Mouse (Mus musculus) liver (tissue): Measurements from ENCODE around the gene Samd4.

Experiments used
- DNase-seq: peaks from one replicate; pipeline ENCODE4 v3.0.0-alpha.2; 2020; ENCODE audit warnings: mixed read lengths

The Samd4 gene

DNA sequence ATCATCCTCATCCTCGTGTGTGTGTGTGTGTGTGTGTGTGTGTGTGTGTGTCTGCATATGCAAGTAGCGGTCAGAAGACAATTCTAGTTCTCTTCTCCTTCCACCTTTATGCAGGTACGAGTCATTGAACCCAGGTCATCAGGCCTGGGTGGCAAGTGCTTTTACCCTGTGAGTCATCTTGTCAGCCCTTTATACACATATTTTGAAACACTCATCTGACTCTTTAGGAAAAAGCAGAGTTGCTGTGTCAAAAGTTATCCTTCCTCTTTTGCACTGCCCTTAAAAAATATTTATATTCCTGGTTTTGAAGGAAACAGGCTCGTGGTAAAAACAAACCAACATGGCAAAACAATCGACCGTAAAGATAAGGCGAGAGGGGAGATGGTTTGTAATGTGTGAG lies 29.8 kb downstream of the Samd4 start:
- DNase-seq = no peak

GRCm38 (mm10) chr14:46914356-46914755 lies 31.7 kb downstream of the Samd4 start:
- DNase-seq = no peak

- no peak for DNase-seq
Observed at GRCm38 (mm10) chr14:46915555-46915954, 32.9 kb downstream of the Samd4 start.

GRCm38 (mm10) chr14:46916581-46916980 lies 33.9 kb downstream of the Samd4 start:
- no peak for DNase-seq

- DNase-seq = no peak
Observed at GRCm38 (mm10) chr14:46917136-46917535, 34.5 kb downstream of the Samd4 start.

DNA sequence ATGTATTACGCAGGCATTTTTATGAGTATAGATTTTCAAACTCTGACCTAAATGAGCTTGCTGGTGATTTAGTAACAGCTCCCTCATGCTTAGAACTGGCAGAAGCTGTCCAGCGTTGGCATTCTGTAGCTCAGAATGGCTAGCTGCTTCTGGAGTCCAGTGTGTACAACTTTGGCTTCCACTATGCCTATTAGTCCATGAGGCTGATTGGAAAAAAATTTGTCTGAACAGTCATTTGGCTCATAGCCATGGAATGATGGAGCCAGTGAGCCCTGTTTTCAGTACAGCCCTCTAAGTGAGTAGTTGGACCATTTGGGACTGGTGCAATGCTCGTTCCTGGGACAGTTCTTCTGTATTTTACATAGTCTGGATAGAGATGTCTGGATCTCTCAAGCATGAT lies 34.9 kb downstream of the Samd4 start:
- DNase-seq = no peak

DNA sequence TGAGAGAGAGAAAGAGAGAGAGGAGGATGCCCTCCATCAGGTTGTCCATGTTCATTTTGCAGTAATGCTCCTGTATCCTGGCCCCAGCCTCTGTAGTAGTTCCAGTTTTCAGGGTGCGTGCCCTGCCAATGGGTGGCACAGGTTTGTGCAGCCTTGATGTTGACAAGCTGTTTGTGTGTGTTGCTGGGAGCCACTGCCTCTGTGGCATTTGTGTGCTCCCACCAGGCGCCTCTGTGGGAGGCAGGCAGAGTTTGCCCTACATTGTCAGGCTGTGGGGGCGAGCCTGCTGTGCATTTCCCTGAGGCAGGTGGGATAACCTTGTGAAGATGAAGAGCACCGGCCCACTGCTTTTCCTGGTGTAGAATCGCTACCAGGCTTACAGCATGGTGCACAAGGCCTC lies 37.8 kb downstream of the Samd4 start:
- no peak for DNase-seq

GRCm38 (mm10) chr14:46921178-46921975 lies 38.7 kb downstream of the Samd4 start:
- DNase-seq = no peak

DNA sequence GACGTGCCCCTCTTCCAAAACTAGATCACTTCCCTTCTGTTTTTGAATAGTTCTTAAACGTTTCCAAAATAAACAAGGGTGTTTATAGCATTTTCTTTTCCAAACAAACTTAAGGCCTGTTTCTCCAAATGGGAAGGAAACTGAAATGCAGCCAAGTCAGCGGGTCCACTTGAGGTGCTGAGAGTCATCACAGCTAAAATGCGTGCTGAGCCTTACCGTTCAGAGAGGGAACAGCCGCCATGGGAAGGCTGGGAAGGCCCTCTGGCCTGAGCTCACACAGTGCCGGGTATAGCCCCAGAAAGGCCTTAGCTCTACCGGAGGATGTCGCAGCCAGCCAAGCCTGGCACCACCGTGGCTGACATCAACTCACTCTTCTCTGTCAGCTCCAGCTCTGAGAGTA lies 41.3 kb downstream of the Samd4 start:
- DNase-seq = no peak

DNA sequence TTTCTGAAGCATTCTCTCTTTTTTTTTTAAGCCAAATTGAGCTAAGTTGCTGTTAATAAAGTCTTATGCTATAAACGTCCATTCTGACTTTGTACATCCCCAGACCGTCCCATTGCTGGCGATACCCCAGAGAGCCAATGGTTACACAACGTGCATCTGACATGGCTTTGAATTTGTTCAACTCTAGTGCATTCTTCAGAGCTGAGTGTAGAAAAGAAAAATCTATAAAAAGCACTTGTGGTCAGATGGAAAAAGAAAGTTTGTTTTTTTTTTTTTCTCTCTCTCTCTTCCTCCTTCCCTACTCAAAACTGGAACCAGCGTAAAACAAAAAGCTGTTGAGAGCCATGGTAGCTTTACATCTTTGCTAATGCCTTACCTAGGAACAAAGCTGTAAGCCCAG lies 41.8 kb downstream of the Samd4 start:
- no peak for DNase-seq

GRCm38 (mm10) chr14:46928556-46928955 lies 45.9 kb downstream of the Samd4 start:
- no peak for DNase-seq

DNA sequence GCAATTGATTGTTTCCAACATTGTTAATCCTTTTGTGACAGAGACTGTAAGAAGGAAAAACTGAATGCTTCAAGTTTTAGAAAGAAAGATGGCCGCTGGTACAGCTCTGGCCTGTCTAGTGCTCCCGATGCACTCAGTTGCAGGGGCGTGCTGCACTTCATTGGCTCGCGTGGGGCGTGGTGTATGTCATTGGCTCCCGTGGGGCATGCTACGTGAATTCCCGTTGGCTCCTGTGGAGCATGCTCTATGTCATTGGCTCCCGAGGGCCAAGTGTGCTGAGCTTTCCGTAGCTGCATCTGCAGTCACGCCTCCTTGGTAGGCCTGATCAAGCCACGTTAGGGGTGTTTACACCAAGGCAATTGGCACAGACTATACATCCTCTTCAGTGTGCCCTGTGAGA lies 49.5 kb downstream of the Samd4 start:
- DNase-seq = no peak

DNA sequence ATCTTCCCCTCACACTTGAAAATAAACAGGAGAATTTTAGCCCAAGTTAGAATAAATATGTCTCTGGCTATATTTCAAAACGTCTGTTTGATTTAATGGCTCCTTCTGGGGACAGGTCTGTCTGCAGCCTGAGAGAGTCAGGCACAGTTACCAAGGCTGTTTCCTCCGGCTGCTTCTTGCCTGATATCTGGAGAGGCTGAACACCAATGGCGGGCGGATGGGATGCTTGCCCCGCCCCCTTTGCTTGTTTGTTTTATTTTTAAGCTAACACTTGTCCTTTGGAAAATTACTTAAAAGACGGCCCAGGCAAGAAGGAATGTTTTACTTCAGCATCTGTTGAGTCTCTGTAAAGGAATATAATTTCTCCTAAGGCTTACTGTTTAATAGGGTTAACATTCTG lies 50.1 kb downstream of the Samd4 start:
- DNase-seq = no peak

DNA sequence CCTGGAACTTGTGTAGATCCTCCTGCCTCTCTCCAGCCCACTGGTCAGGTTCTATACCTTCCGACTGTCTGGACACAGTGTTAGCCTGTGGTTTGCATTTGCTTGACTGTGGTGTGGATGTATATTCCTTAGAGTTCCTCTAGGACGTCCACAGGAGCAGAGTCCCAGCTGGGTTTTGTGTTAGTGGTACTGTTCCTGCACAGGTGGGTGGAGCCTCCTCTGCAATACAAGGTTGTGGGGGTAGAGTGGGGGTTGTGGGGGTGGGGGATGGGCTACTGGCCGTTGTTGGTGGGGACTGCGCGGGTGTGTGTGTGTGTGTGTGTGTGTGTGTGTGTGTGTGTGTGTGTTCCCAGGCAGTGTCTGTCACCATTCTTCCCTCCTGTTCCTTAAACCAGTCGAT lies 58.4 kb downstream of the Samd4 start:
- DNase-seq = no peak

GRCm38 (mm10) chr14:46941896-46942812 lies 59.5 kb downstream of the Samd4 start:
- DNase-seq = peak; percentile 29

DNA sequence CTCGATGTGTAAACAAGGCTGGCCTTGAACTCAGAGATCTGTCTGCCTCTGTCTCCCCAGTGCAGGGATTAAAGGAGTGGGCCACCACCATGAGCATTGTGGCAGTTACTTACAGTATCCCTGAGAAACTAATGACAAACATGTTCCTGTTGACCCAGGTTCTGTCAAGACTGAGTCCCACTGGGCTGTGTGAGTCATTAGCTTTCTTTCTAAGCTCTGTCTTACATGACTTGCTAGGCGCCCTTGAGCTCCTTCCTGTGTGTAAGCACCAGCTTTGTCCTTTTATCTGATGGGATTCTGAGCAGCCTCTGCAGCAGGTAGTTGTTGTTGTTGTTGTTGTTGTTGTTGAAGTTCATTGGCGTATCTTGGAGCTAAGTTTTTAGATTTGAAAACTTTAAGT lies 61.8 kb downstream of the Samd4 start:
- no peak for DNase-seq

DNA sequence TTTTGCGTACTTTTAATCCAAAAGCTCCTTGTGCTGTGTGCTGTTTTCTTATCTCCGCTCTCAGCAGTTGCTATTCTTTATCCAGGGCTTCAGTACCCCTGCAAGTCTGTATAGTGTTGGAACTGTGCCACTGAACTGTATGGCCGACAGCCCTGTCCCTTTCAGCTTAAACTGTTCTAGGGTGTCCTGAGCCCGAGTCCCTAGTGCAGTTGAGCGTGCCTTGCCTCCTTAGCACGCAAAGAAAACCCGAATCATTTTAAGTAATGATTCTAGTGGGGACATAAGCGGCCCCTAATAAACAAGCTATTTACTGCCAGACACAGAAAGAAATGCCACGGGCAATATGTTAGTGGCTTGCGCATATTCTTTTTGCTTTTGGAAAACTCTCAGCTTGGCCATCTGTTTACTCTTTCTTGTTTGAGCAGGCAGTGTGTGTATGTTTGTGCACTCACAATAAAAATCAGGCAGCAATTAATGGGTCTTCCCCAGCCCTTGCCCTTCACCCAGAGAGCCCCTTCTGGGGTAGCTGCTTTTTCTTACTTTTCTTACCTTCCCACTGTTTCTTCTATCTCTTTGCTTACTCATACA lies 63.3 kb downstream of the Samd4 start:
- no peak for DNase-seq

DNA sequence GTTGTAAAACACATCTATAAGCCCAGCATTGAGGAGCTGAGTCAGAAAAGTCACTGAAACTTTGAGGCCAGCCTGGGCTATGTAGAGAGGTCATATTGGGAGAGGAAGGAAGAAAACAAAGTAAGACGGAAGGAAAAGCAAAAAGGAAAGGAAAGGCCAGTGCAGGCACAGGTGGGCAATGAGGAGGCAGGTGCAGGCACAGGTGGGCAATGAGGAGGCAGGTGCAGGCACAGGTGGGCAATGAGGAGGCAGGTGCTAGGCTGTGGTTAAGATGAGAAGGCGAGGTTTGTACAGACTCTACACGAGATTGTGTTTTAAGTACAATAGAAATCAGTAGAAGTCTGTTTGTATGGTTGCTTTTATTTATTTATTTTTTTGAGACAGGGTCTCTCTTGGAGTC lies 65.0 kb downstream of the Samd4 start:
- DNase-seq = no peak

DNA sequence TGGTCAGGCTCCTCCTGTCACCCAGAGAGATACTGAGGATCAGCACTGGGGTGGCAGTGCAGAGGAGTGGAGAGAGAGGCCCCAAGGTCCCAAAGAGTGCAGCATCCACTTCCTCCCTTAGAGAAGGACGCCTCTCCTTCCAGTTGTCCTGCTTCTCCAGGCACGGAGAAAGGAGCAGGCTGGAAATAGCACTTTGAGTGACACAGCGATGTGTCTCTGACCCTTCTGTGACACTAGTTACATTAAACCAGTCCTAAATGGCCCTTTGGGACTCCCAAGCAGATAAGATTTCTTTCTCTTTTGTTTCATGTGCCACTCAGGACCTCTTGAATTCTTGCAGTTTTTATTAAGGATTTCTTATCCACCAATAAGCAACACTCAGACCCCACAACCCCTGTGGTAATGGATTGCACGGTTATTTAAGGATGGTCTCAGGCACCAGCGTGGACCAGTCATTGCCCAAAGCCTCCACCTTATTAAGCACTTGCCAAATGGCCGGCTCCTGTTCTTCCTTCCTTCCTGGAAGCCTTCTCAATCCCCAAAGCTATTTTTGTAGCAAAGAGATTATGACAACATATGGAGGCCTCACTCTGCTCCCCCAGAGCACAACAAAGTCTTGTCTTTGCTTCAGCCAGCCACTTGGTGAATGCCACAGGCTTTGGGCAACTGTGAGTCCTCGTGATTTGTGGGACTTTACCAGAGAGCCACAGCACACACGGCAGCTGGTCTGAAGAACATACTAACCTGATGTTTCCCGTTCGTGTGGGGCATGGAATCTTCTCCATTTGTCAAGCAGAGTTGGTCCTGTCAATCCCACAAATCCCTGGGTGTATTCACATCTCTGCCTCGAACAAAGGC lies 68.1 kb downstream of the Samd4 start:
- DNase-seq = no peak

- DNase-seq = no peak
Observed at GRCm38 (mm10) chr14:46952264-46952663, 69.6 kb downstream of the Samd4 start.

- DNase-seq = no peak
Observed at GRCm38 (mm10) chr14:46955109-46955508, 72.5 kb downstream of the Samd4 start.

DNA sequence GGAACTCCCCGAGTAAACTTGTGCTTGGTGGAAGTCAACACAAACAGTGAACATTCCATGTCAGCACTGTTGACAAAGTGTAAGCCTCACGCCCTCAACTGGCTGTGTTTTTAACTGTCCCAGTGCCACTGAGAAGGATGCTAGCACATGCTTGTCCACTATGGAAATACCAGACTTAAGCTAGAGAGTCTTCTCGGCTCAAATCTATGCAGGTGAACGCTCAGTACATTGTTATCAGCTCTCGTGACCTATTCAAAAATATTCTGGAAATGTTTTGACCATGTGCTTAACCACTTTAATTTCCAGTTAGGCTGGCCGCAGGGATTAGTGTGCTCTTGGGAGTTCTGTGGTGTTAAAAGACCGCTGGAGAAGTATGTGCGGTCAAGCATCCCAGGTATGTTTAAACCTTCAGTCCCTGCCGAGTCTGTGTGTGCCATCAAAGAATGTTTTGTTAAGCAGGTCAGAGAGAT lies 73.0 kb downstream of the Samd4 start:
- DNase-seq = no peak

DNA sequence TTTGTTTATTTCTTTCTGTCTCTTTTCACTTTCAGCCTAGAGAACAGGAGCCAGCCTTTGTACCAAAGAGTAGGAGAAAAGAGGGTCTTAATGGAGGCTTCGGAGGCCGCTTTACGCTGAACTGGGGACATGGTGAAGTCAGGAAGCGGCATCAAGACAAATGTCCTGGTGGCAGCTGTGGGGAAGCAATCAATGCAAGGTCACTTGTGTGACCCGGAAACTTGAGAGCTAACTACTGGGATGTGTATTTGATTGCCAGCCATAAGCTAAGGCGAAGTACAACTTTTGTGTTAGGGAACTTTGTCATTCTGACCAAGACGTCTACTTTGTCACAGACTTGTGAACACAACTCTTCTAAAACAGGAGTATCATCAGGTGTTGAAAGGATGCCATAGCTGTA lies 73.5 kb downstream of the Samd4 start:
- no peak for DNase-seq
